Comparison of ENCODE assay signal across 11 mouse cellular contexts in genomic region chr2:105516267-105517133, GRCm38 (mm10).
DNase-seq lines count a peak whose midpoint lies in the region; ATAC-seq and TF ChIP-seq lines count a peak whose summit lies in the region.
"Had no signal": no experiment of that assay in that cellular context is flagged by ENCODE, and none has a peak within 500 bp of the region (broad histone marks: within the 10 kb centered on the region; RNA-seq: fewer than 3 reads in every experiment).

No protein-coding gene starts in this region.

- WGBS in forebrain, embryonic 12.5 days, result 34% methylated on average over 6 of the region's 6 CpGs
- 37% methylated on average over 6 of the region's 6 CpGs for WGBS in hindbrain, postnatal 0 days
- 46% methylated on average over 6 of the region's 6 CpGs for WGBS in neural tube, embryonic 15.5 days

- no peak overlapping the region for H3K9ac ChIP-seq in forebrain, embryonic 12.5 days
- no peak overlapping the region for H3K9ac ChIP-seq in hindbrain, postnatal 0 days (replicated peaks; ENCODE audit: low read length)
- H3K9ac ChIP-seq in neural tube, embryonic 15.5 days (replicated peaks), result no peak overlapping the region
- H3K9ac ChIP-seq: heart, embryonic 12.5 days; lung, embryonic 15.5 days had no signal

- peak; percentile 92 for ATAC-seq in forebrain, embryonic 12.5 days (ENCODE audit: low FRiP score)
- ATAC-seq in hindbrain, postnatal 0 days, result no peak
- peak; percentile 35; the same call in 1 of the 2 replicates for ATAC-seq in neural tube, embryonic 15.5 days (ENCODE audit: low FRiP score)
- ATAC-seq: intestine, postnatal 0 days had no signal

- H3K27ac ChIP-seq in forebrain, embryonic 12.5 days, result peak overlapping the region; percentile 75
- no peak overlapping the region for H3K27ac ChIP-seq in hindbrain, postnatal 0 days
- H3K27ac ChIP-seq in neural tube, embryonic 15.5 days (replicated peaks), result no peak overlapping the region
- H3K27ac ChIP-seq: lung, embryonic 15.5 days had no signal

- no peaks in the 10 kb centered on the region for H3K9me3 ChIP-seq in forebrain, embryonic 12.5 days
- H3K9me3 ChIP-seq in hindbrain, postnatal 0 days (ENCODE audit: low read length), result no peaks in the 10 kb centered on the region
- H3K9me3 ChIP-seq in neural tube, embryonic 15.5 days (replicated peaks), result no peaks in the 10 kb centered on the region
- H3K9me3 ChIP-seq: heart, embryonic 12.5 days; lung, embryonic 15.5 days had no signal

- TF ChIP-seq CTCF in hindbrain, postnatal 0 days (IDR thresholded peaks at IDR 0.05; ENCODE audit: low read depth), result no peak

- DNase-seq in kidney, postnatal 4 days, result peak; percentile 50 to 63
- DNase-seq in kidney, adult 9 months, result no peak
- peak; percentile 61 for DNase-seq in hindbrain, postnatal 0 days (ENCODE audit: low spot score)
- DNase-seq in adrenal gland, postnatal 14 days, result no peak
- no peak for DNase-seq in adrenal gland, adult 2 months
- DNase-seq: thymus, adult 18-20 months had no signal

- no peak overlapping the region for H3K4me3 ChIP-seq in forebrain, embryonic 12.5 days (replicated peaks)
- H3K4me3 ChIP-seq in hindbrain, postnatal 0 days (ENCODE audit: low read length), result no peak overlapping the region
- no peak overlapping the region for H3K4me3 ChIP-seq in neural tube, embryonic 15.5 days (replicated peaks)
- H3K4me3 ChIP-seq: heart, embryonic 12.5 days; lung, embryonic 15.5 days had no signal

- no peaks in the 10 kb centered on the region for H3K36me3 ChIP-seq in forebrain, embryonic 12.5 days (replicated peaks)
- H3K36me3 ChIP-seq in hindbrain, postnatal 0 days (ENCODE audit: insufficient read depth, low read length), result no peaks in the 10 kb centered on the region
- H3K36me3 ChIP-seq in neural tube, embryonic 15.5 days, result no peaks in the 10 kb centered on the region
- H3K36me3 ChIP-seq: heart, embryonic 12.5 days; lung, embryonic 15.5 days had no signal

- H3K27me3 ChIP-seq in forebrain, embryonic 12.5 days, result peaks cover 48% of the 10 kb centered on the region
- H3K27me3 ChIP-seq in hindbrain, postnatal 0 days (ENCODE audit: insufficient read depth, low read length), result 0 out of 2 replicates have a peak, but pooled peaks cover 4% of the 10 kb centered on the region
- 0 out of 2 replicates have a peak, but pooled peaks cover 6% of the 10 kb centered on the region for H3K27me3 ChIP-seq in neural tube, embryonic 15.5 days (replicated peaks)
- H3K27me3 ChIP-seq: lung, embryonic 15.5 days had no signal

- 0 out of 2 replicates have a peak overlapping the region, but pooled peaks have one; percentile 13 for H3K4me2 ChIP-seq in forebrain, embryonic 12.5 days
- 0 out of 2 replicates have a peak overlapping the region, but pooled peaks have one; percentile 7 for H3K4me2 ChIP-seq in hindbrain, postnatal 0 days (ENCODE audit: low read depth, low read length)
- H3K4me2 ChIP-seq in neural tube, embryonic 15.5 days, result no peak overlapping the region
- H3K4me2 ChIP-seq: heart, embryonic 12.5 days; lung, embryonic 15.5 days had no signal

- H3K4me1 ChIP-seq in forebrain, embryonic 12.5 days, result peaks cover 29% of the 10 kb centered on the region
- H3K4me1 ChIP-seq in hindbrain, postnatal 0 days (ENCODE audit: insufficient read depth, low read length), result 0 out of 2 replicates have a peak, but pooled peaks cover 4% of the 10 kb centered on the region
- H3K4me1 ChIP-seq in neural tube, embryonic 15.5 days, result peaks cover 5% of the 10 kb centered on the region; the same call in 1 of the 2 replicates
- H3K4me1 ChIP-seq: lung, embryonic 15.5 days had no signal

Comparison
In these comparisons a context has a peak if more than half of its experiments do, and no peak if none do; other contexts are left out.
1. DNase-seq: peak in kidney, postnatal 4 days (2 of 2) and hindbrain, postnatal 0 days (single experiment); none in kidney, adult 9 months (single experiment), adrenal gland, postnatal 14 days (single experiment) and adrenal gland, adult 2 months (single experiment).